Mouse (Mus musculus): ENCODE results near the gene Pdzph1. TPM values are rescaled to one million over a fixed set of nuclear protein-coding genes. Genes with fewer than 3 reads are reported as not detected.

Pdzph1 gene
- not detected for polyA plus RNA-seq (2017; shearing (Covaris generic))

GRCm38 (mm10) chr17:58991275-58991674 lies at the start of gene Pdzph1:
Pdzph1 (minus strand) TSS chr17:58991375.

GRCm38 (mm10) chr17:59013091-59013459 lies 21.9 kb upstream of the Pdzph1 start, which contains the start of gene Nudt12:
Nudt12 (minus strand) TSS chr17:59013372.

Other genes starting within 250 kb of the Pdzph1 start
- gene Nudt12, start 22.0 kb upstream of the Pdzph1 start, polyA plus RNA-seq (2017; shearing (Covaris generic)): 0.43 TPM